Mouse (Mus musculus) kidney, postnatal 0 days (tissue): ENCODE results near the gene Dmrt3. TPM values are rescaled to one million over a fixed set of nuclear protein-coding genes. Genes with fewer than 3 reads are reported as not detected.

Experiments
- ATAC-seq: fragments of 200-750 bp; cut with Nextera tagmentation; replicated peaks from 2 replicates; pipeline ENCODE4 v1.8.0; 2017; ENCODE audit warnings: low read depth, moderate number of reproducible peaks, moderate TSS enrichment, moderate library complexity; ENCODE audit not compliant: low FRiP score
- DNase-seq: peaks from one replicate; pipeline ENCODE4 v3.0.0-alpha.2; 2016; ENCODE audit warnings: low spot score
- H3K27ac ChIP-seq: fragments of 300-500 bp; sonication (generic); 2 replicates; pipeline ENCODE4 v1.5.1; 2014; ENCODE audit warnings: mild to moderate bottlenecking
- H3K27me3 ChIP-seq: fragments of 300-500 bp; sonication (generic); 2 replicates; pipeline ENCODE4 v1.6.1; 2014; ENCODE audit warnings: low read length, mixed read lengths; ENCODE audit not compliant: insufficient read depth
- H3K36me3 ChIP-seq: fragments of 300-500 bp; sonication (generic); 2 replicates; pipeline ENCODE4 v1.6.1; 2014; ENCODE audit warnings: low read length, mixed read lengths; ENCODE audit not compliant: insufficient read depth
- H3K4me1 ChIP-seq: fragments of 300-500 bp; sonication (generic); replicated peaks from 2 replicates; pipeline ENCODE4 v1.6.1; 2014; ENCODE audit warnings: antibody characterized with exemption, low read length, mixed read lengths; ENCODE audit not compliant: insufficient read depth
- H3K4me2 ChIP-seq: fragments of 300-500 bp; sonication (generic); 2 replicates; pipeline ENCODE4 v1.6.1; 2014; ENCODE audit warnings: mild to moderate bottlenecking, low read length, moderate library complexity, mixed read lengths
- H3K4me3 ChIP-seq: fragments of 300-500 bp; sonication (generic); replicated peaks from 2 replicates; pipeline ENCODE4 v1.5.1; 2014; ENCODE audit warnings: low read depth, low read length
- H3K9ac ChIP-seq: fragments of 300-500 bp; sonication (generic); 2 replicates; pipeline ENCODE4 v1.6.1; 2014; ENCODE audit warnings: low read depth, low read length
- H3K9me3 ChIP-seq: fragments of 300-500 bp; sonication (generic); replicated peaks from 2 replicates; pipeline ENCODE4 v1.6.1; 2016; ENCODE audit warnings: low read length, inconsistent platforms, mixed read lengths
- CTCF ChIP-seq: IDR thresholded peaks from 2 replicates; pipeline ENCODE4 v1.5.1; 2016; ENCODE audit warnings: antibody characterized with exemption, low read depth, mild to moderate bottlenecking, moderate library complexity
- WGBS: fragments of 180-500 bp; shearing (Covaris S2); extraction: QIAGEN DNeasy Blood & Tissue Kit; methylation state at CpG from one replicate; pipeline ENCODE4 v1.1.7; 2014; 5-methylcytosine and 5-hydroxymethylcytosine counted together
- polyA plus RNA-seq: library from polyadenylated mRNA; unstranded; fragments of >200 nt; fragmentation: Nextera tagmentation; extraction: Ambion mirVana; gene quantifications from 2 replicates; pipeline ENCODE4 v1.2.1, GENCODE M21; 2015

Dmrt3 gene
- polyA plus RNA-seq, 1 experiment from 2014 or later = 0.04 TPM

DNA sequence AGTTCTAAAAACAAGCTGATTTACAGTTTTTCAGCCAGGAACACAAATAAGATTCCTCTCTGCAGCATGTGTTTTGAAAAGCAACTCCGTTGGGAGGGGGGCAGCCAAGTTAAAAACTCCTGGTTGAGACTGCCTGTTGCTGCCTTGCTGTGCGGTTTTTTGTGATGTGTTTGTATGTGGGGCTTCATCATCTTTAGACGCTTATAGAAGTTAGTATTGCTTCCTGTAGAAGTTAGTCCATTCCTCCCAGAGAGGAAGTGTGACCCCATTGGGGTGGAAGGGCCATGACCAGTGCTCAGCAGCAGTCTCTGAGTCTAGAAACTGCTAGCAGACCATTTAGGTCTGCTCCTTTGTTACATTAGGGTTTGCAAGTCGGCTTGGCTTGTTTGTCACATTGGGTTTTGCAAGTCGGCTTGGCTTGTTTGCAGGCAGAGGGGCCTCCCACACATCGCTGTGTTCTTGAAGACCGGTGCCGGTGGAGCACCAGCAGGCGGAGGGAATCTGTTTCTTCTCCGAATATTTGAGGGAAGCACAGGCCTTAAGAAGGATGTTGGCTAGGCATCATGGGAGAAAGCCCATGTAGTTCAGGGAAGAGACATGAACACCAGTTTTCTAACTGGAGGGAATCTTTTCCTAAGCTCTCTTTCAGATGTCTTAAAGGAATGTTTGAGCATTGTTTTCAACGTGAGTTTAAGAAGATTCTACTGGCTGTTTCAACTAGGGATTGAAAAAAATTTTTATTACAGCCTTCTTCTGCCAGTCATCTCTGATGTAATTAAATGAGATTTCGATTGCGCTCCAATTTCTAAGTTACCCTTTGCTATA, 3.6 kb downstream of the Dmrt3 start:
- ATAC-seq (no peak), DNase-seq (no peak)
- no peak for TF ChIP-seq CTCF
- Histone ChIP-seq H3K9ac (no peak overlapping the region), H3K4me3 (no peak overlapping the region), H3K9me3 (no peaks in the 10 kb centered on the region), H3K4me1 (peaks cover 16% of the 10 kb centered on the region; the same call in 1 of the 2 replicates), H3K27ac (no peak overlapping the region), H3K27me3 (peaks cover 88% of the 10 kb centered on the region), H3K4me2 (no peak overlapping the region), H3K36me3 (no peaks in the 10 kb centered on the region)
- 5% methylated on average over 13 of the region's 13 CpGs for WGBS

DNA sequence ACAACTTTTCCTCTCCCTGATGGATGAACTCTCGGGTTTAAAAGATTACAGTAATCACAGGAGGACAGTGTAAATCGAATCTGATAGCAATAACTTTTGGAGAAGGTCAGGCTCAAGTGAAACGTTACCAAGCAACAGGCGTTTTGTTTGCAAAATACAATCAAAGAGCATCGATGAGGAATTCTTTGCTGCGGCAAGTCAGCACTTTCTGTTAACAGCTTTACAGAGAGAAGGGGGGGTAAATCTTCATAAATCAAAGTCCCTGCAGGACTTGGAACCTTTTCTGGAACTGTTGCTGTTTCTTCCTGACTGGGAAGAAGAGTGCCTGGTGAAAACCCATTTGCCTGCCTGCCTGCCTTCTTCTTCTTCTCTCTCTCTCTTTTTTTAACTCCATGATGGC, 5.8 kb downstream of the Dmrt3 start:
- Histone ChIP-seq H3K27ac (no peak overlapping the region), H3K9ac (no peak overlapping the region), H3K9me3 (no peaks in the 10 kb centered on the region), H3K4me1 (peaks cover 5% of the 10 kb centered on the region; the same call in 1 of the 2 replicates), H3K4me3 (no peak overlapping the region), H3K27me3 (peaks cover 87% of the 10 kb centered on the region), H3K36me3 (no peaks in the 10 kb centered on the region), H3K4me2 (no peak overlapping the region)
- WGBS = 4% methylated on average over 6 of the region's 6 CpGs
- DNase-seq (peak; percentile 60), ATAC-seq (no peak)
- TF ChIP-seq CTCF = no peak

DNA sequence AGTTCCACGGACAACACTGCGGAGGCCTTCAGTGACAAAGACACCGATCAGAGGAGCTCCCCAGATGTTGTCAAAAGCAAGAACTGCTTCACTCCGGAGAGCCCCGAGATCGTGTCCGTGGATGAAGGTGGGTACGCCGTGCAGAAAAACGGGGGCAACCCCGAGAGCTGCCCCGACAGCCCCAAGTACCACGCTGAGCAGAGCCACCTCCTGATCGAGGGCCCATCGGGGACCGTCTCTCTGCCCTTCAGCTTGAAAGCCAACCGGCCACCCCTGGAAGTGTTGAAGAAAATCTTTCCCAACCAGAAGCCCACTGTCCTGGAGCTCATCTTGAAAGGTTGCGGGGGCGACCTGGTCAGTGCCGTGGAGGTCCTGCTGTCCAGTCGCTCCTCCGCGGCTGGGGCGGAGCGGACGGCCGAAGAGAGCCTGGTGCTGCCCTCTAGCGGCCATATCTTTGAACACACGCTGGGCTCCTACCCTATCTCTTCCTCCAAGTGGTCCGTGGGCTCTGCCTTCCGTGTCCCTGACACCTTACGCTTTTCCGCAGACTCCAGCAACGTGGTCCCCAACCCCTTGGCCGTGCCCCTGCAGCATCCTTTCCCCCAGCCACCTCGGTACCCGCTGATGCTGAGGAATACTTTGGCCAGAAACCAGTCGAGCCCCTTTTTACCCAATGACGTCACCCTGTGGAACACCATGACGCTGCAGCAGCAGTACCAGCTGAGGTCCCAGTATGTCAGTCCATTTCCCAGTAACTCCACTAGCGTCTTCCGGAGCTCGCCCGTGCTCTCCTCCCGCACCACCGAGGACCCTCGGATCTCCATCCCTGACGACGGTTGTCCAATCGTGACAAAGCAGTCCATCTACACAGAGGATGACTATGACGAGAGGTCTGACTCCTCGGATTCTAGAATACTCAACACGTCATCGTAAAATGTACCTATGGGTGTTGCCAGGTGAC, 12.5 kb downstream of the Dmrt3 start:
- DNase-seq (peak; percentile 83), ATAC-seq (peak; percentile 73)

DNA sequence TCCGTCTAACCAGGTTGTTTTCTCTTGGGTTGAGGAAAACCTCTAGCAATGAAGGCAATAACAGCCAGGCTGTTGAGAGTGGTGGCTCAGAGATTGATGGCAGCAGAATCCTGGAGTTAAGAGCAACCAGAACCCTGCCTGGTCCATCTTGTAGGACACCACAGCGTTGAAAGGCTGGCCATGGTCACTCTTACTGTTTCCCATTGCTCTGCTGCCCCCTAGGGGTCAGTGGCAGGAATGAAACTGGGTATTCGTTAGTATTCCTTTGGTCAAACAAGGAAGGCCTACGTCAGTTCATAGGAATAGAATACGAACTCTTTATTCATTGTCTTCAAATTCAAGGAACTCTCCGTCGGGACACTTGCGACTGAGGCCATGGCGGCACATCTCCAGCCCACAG, 18.4 kb downstream of the Dmrt3 start:
- Histone ChIP-seq H3K4me3 (no peak overlapping the region), H3K4me1 (no peaks in the 10 kb centered on the region), H3K27ac (no peak overlapping the region), H3K9me3 (no peaks in the 10 kb centered on the region), H3K9ac (no peak overlapping the region), H3K4me2 (no peak overlapping the region), H3K27me3 (peaks cover 24% of the 10 kb centered on the region), H3K36me3 (no peaks in the 10 kb centered on the region)
- ATAC-seq (no peak), DNase-seq (peak; percentile 85)
- WGBS = 9% methylated on average over 9 of the region's 9 CpGs
- TF ChIP-seq CTCF = peak; percentile 94

More for the DNA sequence above, 12.5 kb downstream of the Dmrt3 start:
- Histone ChIP-seq H3K4me3 (peak overlapping the region; percentile 13; the same call in 1 of the 2 replicates), H3K9me3 (no peaks in the 10 kb centered on the region), H3K27ac (no peak overlapping the region), H3K4me1 (no peaks in the 10 kb centered on the region), H3K4me2 (peak overlapping the region; percentile 39), H3K27me3 (peaks cover 76% of the 10 kb centered on the region), H3K9ac (no peak overlapping the region), H3K36me3 (no peaks in the 10 kb centered on the region)
- WGBS = 30% methylated on average over 54 of the region's 54 CpGs
- peak; percentile 85 for TF ChIP-seq CTCF

DNA sequence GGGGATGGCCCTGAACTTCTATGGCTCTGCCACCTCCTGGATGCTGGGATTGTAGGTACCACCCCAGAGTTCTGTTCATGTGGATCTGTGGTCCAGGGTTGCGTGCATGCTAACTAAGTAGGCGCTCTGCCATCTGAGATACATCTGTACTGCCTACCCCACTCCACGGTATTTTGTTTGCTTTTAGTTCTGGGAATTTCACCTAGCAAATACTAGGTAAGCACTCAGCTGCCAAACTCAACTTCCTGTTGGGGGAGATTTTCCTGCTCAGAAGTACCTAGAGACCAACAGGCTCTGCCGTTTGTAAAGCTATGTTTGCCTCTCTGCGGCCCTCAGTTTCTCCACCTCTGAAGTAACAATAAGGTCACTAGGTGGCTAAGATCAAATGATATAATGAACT, 25.0 kb downstream of the Dmrt3 start:
- no peak overlapping the region for H3K27ac ChIP-seq
- ATAC-seq (no peak), DNase-seq (no peak)
- H3K4me3 ChIP-seq = no peak overlapping the region
- TF ChIP-seq CTCF = no peak
- no peaks in the 10 kb centered on the region for H3K36me3 ChIP-seq
- H3K27me3 ChIP-seq = no peaks in the 10 kb centered on the region
- H3K4me1 ChIP-seq = no peaks in the 10 kb centered on the region
- WGBS = 77% methylated on average over 5 of the region's 5 CpGs
- no peaks in the 10 kb centered on the region for H3K9me3 ChIP-seq
- no peak overlapping the region for H3K9ac ChIP-seq
- H3K4me2 ChIP-seq = no peak overlapping the region

DNA sequence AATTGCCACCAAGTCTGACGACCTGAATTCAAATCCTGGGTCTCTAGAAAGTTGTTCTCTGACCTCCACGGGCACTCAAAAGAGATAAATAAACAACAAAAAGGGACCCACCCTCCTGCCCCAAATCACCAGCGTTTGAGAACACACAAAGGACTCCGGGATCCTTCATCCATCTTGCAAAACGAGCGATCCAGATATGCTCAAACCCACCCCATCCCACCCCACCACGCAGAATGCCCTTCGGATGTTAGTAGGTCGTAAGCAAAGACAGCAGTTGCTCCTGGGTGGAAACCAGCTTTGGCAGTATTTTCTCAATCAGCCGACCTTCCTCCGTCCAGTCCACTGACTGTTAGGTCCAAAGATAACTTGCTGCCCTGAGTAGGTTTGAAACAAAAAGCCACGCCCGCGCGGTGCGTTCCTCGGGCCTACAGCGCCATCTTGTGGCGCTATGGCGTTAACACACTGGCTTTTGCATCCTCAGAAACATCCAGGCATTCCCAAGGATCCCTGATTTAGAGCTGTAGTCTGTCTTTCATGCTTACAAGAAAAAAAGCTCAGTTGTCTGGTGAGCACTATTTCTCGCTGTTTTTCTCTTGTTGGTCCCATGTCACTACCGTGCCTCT, 25.6 kb downstream of the Dmrt3 start:
- no peaks in the 10 kb centered on the region for H3K4me1 ChIP-seq
- no peak overlapping the region for H3K4me3 ChIP-seq
- WGBS = 16% methylated on average over 22 of the region's 22 CpGs
- DNase-seq = peak; percentile 84
- H3K36me3 ChIP-seq = no peaks in the 10 kb centered on the region
- H3K9ac ChIP-seq = no peak overlapping the region
- ATAC-seq = no peak
- peak; percentile 96 for TF ChIP-seq CTCF
- no peaks in the 10 kb centered on the region for H3K9me3 ChIP-seq
- H3K27ac ChIP-seq = no peak overlapping the region
- H3K27me3 ChIP-seq = no peaks in the 10 kb centered on the region
- H3K4me2 ChIP-seq = peak overlapping the region; percentile 40
